Mouse (Mus musculus) spleen, postnatal 36 days (tissue): Measurements from ENCODE around the gene Scgb2b20.
"Not testable (repeated sequence)": the region's sequence is repeated elsewhere in the genome, so short reads cannot be mapped to it uniquely, and the experiment has no call there.

Source experiments
- DNase-seq, 2 experiments: peaks; one replicate each; pipeline ENCODE4 v3.0.0; 2022; ENCODE audit warnings: low spot score in 2 of 2, mixed read lengths in 1 of 2

Scgb2b20 gene

DNA sequence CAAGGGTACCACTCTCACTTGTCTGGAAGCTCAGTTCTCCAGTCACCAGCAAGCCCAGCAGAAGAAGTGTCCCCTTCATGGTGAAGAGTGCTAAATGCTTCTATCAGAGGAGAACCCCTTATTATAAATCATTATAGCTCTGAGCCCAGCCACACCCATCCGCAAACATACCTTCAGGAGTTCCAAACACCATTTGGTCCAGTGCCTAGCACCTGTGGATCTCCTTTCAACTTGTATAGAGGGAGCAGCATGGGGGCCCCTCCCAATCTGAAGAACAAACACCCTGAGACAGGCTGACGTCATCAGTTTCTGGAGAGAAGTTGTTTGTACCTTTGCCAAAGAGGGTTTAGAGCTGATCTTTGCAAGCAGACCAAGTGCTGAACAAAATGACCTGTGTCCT lies at the start of gene Scgb2b20:
Scgb2b20 (minus strand) TSS at position 101 of the 400 bp plus-strand sequence.
- DNase-seq = not testable (repeated sequence)

- DNase-seq = not testable (repeated sequence)
Observed at GRCm38 (mm10) chr7:33409681-33410080, 43.6 kb upstream of the Scgb2b20 start.

DNA sequence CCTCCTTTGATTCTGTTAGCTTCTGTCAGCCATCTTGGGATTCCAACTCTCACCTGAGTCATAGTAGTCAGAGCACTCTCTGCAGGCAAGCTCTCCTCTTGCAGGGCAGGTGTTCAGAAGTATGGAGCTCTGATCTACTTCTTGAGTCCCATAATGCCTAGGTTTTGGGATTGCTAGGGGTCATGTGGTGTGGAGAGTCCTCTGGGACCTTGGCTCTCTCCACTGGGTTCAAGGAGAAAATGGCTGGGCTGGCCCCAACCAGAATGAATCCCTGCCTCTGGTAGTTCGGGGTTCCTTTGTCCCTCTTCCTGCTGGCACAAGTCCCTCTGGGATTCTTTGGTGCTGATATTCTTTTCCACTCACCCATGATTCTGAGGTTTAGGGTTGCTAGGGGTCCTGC lies 35.5 kb upstream of the Scgb2b20 start:
- no peak for DNase-seq

GRCm38 (mm10) chr7:33399749-33400148 lies 33.6 kb upstream of the Scgb2b20 start:
- not testable (repeated sequence) for DNase-seq

DNA sequence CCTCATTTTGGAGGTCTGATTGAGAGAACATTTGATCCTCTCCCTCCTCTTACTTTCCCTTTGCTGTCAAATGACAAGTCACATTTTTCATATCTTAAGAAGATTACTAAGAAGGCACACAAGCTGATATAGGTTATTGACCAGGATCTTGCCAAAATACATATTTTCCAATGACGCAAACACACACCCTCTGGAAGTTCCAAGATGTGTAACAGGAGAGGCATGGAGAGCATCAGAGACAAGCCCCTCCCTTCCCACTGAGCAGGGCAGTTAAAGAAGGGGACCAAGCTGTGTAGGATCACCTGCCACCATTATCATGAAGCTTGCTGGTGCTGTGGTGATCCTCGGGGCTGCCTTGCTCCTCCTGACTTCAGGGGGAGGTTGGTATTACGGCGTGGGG lies 6.8 kb upstream of the Scgb2b20 start, which contains the start of gene Scgb1b20:
Scgb1b20 (plus strand) TSS at position 301 of the 400 bp plus-strand sequence.
- DNase-seq = not testable (repeated sequence)
